Mouse (Mus musculus): ENCODE results near the gene St6gal1. TPM values are rescaled to one million over a fixed set of nuclear protein-coding genes. Genes with fewer than 3 reads are reported as not detected.

St6gal1 gene
- polyA plus RNA-seq, 2 experiments, result 10.5 to 10.6 TPM

- Histone ChIP-seq H3K4me1 (replicated peaks; ENCODE audit: control insufficient read depth in 2 of 2, insufficient read depth in 2 of 2, low read length in 1 of 2) (peaks cover 0 to 2% of the 10 kb centered on the region in 2 experiments; a peak in 1 of 4 replicates), H3K4me3 (ENCODE audit: insufficient read depth in 1 of 2, low read depth in 2 of 2, low read length in 2 of 2) (no peak overlapping the region), H3K4me2 (ENCODE audit: low read depth) (no peak overlapping the region), H3K27me3 (ENCODE audit: control insufficient read depth, insufficient read depth, low read length) (no peaks in the 10 kb centered on the region), H3K9ac (replicated peaks) (no peak overlapping the region), H3K36me3 (replicated peaks; ENCODE audit: control insufficient read depth, insufficient read depth, low read depth) (no peaks in the 10 kb centered on the region), H3K27ac (no peak overlapping the region), H3K9me3 (ENCODE audit: control insufficient read depth, low read length) (no peaks in the 10 kb centered on the region)
- TF ChIP-seq CTCF (IDR thresholded peaks at IDR 0.05; ENCODE audit: low read depth), result no peak
- TF ChIP-seq EP300 (IDR thresholded peaks at IDR 0.05; ENCODE audit: low read depth), result no peak
- DNase-seq (ENCODE audit: low read depth in 3 of 3, low spot score in 3 of 3) (no peak), ATAC-seq (ENCODE audit: insufficient read depth) (no peak)
- 68% methylated on average over 6 of the region's 6 CpGs for WGBS (ENCODE audit: insufficient replicate concordance)
Observed at GRCm38 (mm10) chr16:23326664-23327063, 102.1 kb downstream of the St6gal1 start.

DNA sequence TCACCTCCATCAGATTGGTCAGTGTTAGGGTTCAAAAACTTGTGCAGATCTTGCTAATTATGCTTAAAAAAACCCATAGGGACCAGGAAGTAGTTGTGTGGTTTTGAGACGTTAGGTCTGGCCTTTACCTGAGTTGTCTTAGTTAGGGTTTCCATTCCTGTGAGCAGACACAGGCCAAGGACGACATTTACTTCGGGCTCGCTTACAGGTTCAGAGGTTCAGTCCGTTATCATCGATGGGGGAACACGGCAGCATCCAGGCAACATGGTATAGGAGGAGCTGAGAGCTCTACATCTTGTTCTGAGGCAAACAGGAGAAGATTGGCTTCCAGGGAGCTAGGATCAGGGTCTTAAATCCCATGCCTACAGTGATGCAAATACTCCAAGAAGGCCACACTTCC lies 102.7 kb downstream of the St6gal1 start:
- no peak overlapping the region for H3K27ac ChIP-seq
- H3K9ac ChIP-seq (replicated peaks), result no peak overlapping the region
- peaks cover 0 to 2% of the 10 kb centered on the region in 2 experiments; a peak in 1 of 4 replicates for H3K4me1 ChIP-seq (replicated peaks; ENCODE audit: control insufficient read depth in 2 of 2, insufficient read depth in 2 of 2, low read length in 1 of 2)
- H3K27me3 ChIP-seq (ENCODE audit: control insufficient read depth, insufficient read depth, low read length), result no peaks in the 10 kb centered on the region
- no peak for DNase-seq (ENCODE audit: low read depth in 3 of 3, low spot score in 3 of 3)
- no peaks in the 10 kb centered on the region for H3K36me3 ChIP-seq (replicated peaks; ENCODE audit: control insufficient read depth, insufficient read depth, low read depth)
- 73% methylated on average over 7 of the region's 7 CpGs for WGBS (ENCODE audit: insufficient replicate concordance)
- H3K4me2 ChIP-seq (ENCODE audit: low read depth), result no peak overlapping the region
- H3K9me3 ChIP-seq (ENCODE audit: control insufficient read depth, low read length), result no peaks in the 10 kb centered on the region
- no peak for ATAC-seq (ENCODE audit: insufficient read depth)
- no peak overlapping the region for H3K4me3 ChIP-seq (ENCODE audit: insufficient read depth in 1 of 2, low read depth in 2 of 2, low read length in 2 of 2)
- TF ChIP-seq CTCF (IDR thresholded peaks at IDR 0.05; ENCODE audit: low read depth), result no peak
- TF ChIP-seq EP300 (IDR thresholded peaks at IDR 0.05; ENCODE audit: low read depth), result no peak

- Histone ChIP-seq H3K27ac (no peak overlapping the region), H3K9me3 (ENCODE audit: control insufficient read depth, low read length) (no peaks in the 10 kb centered on the region), H3K36me3 (replicated peaks; ENCODE audit: control insufficient read depth, insufficient read depth, low read depth) (no peaks in the 10 kb centered on the region), H3K27me3 (ENCODE audit: control insufficient read depth, insufficient read depth, low read length) (no peaks in the 10 kb centered on the region), H3K4me3 (ENCODE audit: insufficient read depth in 1 of 2, low read depth in 2 of 2, low read length in 2 of 2) (no peak overlapping the region), H3K9ac (replicated peaks) (no peak overlapping the region), H3K4me1 (replicated peaks; ENCODE audit: control insufficient read depth in 2 of 2, insufficient read depth in 2 of 2, low read length in 1 of 2) (no peaks in the 10 kb centered on the region; a peak in 1 of 4 replicates), H3K4me2 (ENCODE audit: low read depth) (no peak overlapping the region)
- WGBS (ENCODE audit: insufficient replicate concordance), result 33% methylated on average over 7 of the region's 7 CpGs
- TF ChIP-seq EP300 (IDR thresholded peaks at IDR 0.05; ENCODE audit: low read depth) (no peak), CTCF (IDR thresholded peaks at IDR 0.05; ENCODE audit: low read depth) (no peak)
- ATAC-seq (ENCODE audit: insufficient read depth) (no peak), DNase-seq (ENCODE audit: low read depth in 3 of 3, low spot score in 3 of 3) (no peak)
Observed at GRCm38 (mm10) chr16:23328201-23328600, 103.7 kb downstream of the St6gal1 start.

- no peak overlapping the region for H3K4me2 ChIP-seq (ENCODE audit: low read depth)
- no peaks in the 10 kb centered on the region for H3K27me3 ChIP-seq (ENCODE audit: control insufficient read depth, insufficient read depth, low read length)
- no peak for DNase-seq (ENCODE audit: low read depth in 3 of 3, low spot score in 3 of 3)
- H3K36me3 ChIP-seq (replicated peaks; ENCODE audit: control insufficient read depth, insufficient read depth, low read depth), result no peaks in the 10 kb centered on the region
- H3K9ac ChIP-seq (replicated peaks), result no peak overlapping the region
- H3K4me3 ChIP-seq (ENCODE audit: insufficient read depth in 1 of 2, low read depth in 2 of 2, low read length in 2 of 2), result no peak overlapping the region
- WGBS (ENCODE audit: insufficient replicate concordance), result 40% methylated on average over 2 of the region's 2 CpGs
- H3K9me3 ChIP-seq (ENCODE audit: control insufficient read depth, low read length), result no peaks in the 10 kb centered on the region
- no peak overlapping the region for H3K27ac ChIP-seq
- H3K4me1 ChIP-seq (replicated peaks; ENCODE audit: control insufficient read depth in 2 of 2, insufficient read depth in 2 of 2, low read length in 1 of 2), result peaks cover 0 to 6% of the 10 kb centered on the region in 2 experiments; a peak in 2 of 4 replicates
- TF ChIP-seq EP300 (IDR thresholded peaks at IDR 0.05; ENCODE audit: low read depth) (no peak), CTCF (IDR thresholded peaks at IDR 0.05; ENCODE audit: low read depth) (no peak)
- ATAC-seq (ENCODE audit: insufficient read depth), result no peak
Observed at GRCm38 (mm10) chr16:23332136-23332535, 107.6 kb downstream of the St6gal1 start.

DNA sequence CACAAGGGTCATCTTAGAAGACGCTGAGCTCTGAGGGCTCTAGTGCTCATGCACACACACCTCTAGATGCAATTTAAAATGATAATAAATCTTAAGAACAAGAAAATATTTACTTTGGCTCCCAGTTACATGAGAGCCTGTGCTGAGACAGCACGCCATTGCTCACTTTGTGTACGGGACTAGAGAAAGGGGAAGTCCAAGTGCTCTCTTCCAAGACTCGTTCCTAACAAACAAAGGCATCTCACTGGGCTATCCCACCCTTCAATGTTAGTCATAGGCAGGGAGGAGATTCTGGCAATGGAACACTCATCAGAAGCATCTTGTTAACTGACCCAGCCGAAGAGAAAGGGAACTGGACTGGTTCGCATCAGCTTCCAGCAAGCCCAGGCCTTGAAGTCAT lies 108.1 kb downstream of the St6gal1 start:
- Histone ChIP-seq H3K4me1 (replicated peaks; ENCODE audit: control insufficient read depth in 2 of 2, insufficient read depth in 2 of 2, low read length in 1 of 2) (peaks cover 0 to 6% of the 10 kb centered on the region in 2 experiments; a peak in 2 of 4 replicates), H3K4me3 (ENCODE audit: insufficient read depth in 1 of 2, low read depth in 2 of 2, low read length in 2 of 2) (no peak overlapping the region), H3K27me3 (ENCODE audit: control insufficient read depth, insufficient read depth, low read length) (no peaks in the 10 kb centered on the region), H3K36me3 (replicated peaks; ENCODE audit: control insufficient read depth, insufficient read depth, low read depth) (no peaks in the 10 kb centered on the region), H3K27ac (no peak overlapping the region), H3K9me3 (ENCODE audit: control insufficient read depth, low read length) (no peaks in the 10 kb centered on the region), H3K9ac (replicated peaks) (no peak overlapping the region), H3K4me2 (ENCODE audit: low read depth) (no peak overlapping the region)
- DNase-seq (ENCODE audit: low read depth in 3 of 3, low spot score in 3 of 3) (no peak), ATAC-seq (ENCODE audit: insufficient read depth) (no peak)
- WGBS (ENCODE audit: insufficient replicate concordance), result 50% methylated on average over 6 of the region's 6 CpGs
- TF ChIP-seq EP300 (IDR thresholded peaks at IDR 0.05; ENCODE audit: low read depth), result no peak
- no peak for TF ChIP-seq CTCF (IDR thresholded peaks at IDR 0.05; ENCODE audit: low read depth)
